Mouse (Mus musculus): ENCODE data around the gene Mre11a. TPM values are rescaled to one million over a fixed set of nuclear protein-coding genes. Genes with fewer than 3 reads are reported as not detected.
A peak's percentile ranks its signal among the peaks of the same experiment; 100 is the strongest.

Mre11a gene
- polyA plus RNA-seq, 1 experiment from 2014 or later = 12.8 TPM

GRCm38 (mm10) chr9:14827875-14828274 lies 43.4 kb downstream of the Mre11a start:
- WGBS = 52% methylated on average over 2 of the region's 2 CpGs
- Histone ChIP-seq H3K36me3 (peaks cover 29% of the 10 kb centered on the region), H3K4me3 (no peak overlapping the region), H3K27ac (no peak overlapping the region), H3K9ac (no peak overlapping the region), H3K4me1 (replicated peaks) (no peaks in the 10 kb centered on the region), H3K27me3 (no peaks in the 10 kb centered on the region), H3K9me3 (replicated peaks) (no peaks in the 10 kb centered on the region), H3K4me2 (no peak overlapping the region)
- no peak for ATAC-seq (replicated peaks; ENCODE audit: insufficient number of reproducible peaks, insufficient read depth, low FRiP score, low read depth)

GRCm38 (mm10) chr9:14832046-14832445 lies 47.6 kb downstream of the Mre11a start:
- no peak overlapping the region for H3K4me3 ChIP-seq
- H3K4me2 ChIP-seq = no peak overlapping the region
- WGBS = 77% methylated on average over 5 of the region's 5 CpGs
- no peaks in the 10 kb centered on the region for H3K9me3 ChIP-seq (replicated peaks)
- no peak overlapping the region for H3K9ac ChIP-seq
- H3K36me3 ChIP-seq = peaks cover 29% of the 10 kb centered on the region
- H3K27me3 ChIP-seq = no peaks in the 10 kb centered on the region
- no peak for ATAC-seq (replicated peaks; ENCODE audit: insufficient number of reproducible peaks, insufficient read depth, low FRiP score, low read depth)
- no peak overlapping the region for H3K27ac ChIP-seq
- H3K4me1 ChIP-seq (replicated peaks) = no peaks in the 10 kb centered on the region

GRCm38 (mm10) chr9:14835335-14836075 lies 51.1 kb downstream of the Mre11a start:
- Histone ChIP-seq H3K9me3 (replicated peaks) (no peaks in the 10 kb centered on the region), H3K4me2 (no peak overlapping the region), H3K27ac (no peak overlapping the region), H3K27me3 (no peaks in the 10 kb centered on the region), H3K36me3 (peaks cover 26% of the 10 kb centered on the region), H3K4me1 (replicated peaks) (peaks cover 7% of the 10 kb centered on the region), H3K9ac (no peak overlapping the region), H3K4me3 (no peak overlapping the region)
- WGBS = 84% methylated on average over 6 of the region's 6 CpGs
- no peak for ATAC-seq (replicated peaks; ENCODE audit: insufficient number of reproducible peaks, insufficient read depth, low FRiP score, low read depth)

- no peak overlapping the region for H3K27ac ChIP-seq
- WGBS = 20% methylated on average over 7 of the region's 7 CpGs
- H3K4me2 ChIP-seq = peak overlapping the region; percentile 24; the same call in 1 of the 2 replicates
- peak; percentile 81 for ATAC-seq (replicated peaks; ENCODE audit: insufficient number of reproducible peaks, insufficient read depth, low FRiP score, low read depth)
- H3K9me3 ChIP-seq (replicated peaks) = no peaks in the 10 kb centered on the region
- peaks cover 7% of the 10 kb centered on the region for H3K4me1 ChIP-seq (replicated peaks)
- H3K36me3 ChIP-seq = 0 out of 2 replicates have a peak, but pooled peaks cover 2% of the 10 kb centered on the region
- H3K27me3 ChIP-seq = no peaks in the 10 kb centered on the region
- no peak overlapping the region for H3K9ac ChIP-seq
- no peak overlapping the region for H3K4me3 ChIP-seq
Observed at GRCm38 (mm10) chr9:14839527-14839926, 55.1 kb downstream of the Mre11a start.

- 85% methylated on average over 5 of the region's 5 CpGs for WGBS
- Histone ChIP-seq H3K36me3 (0 out of 2 replicates have a peak, but pooled peaks cover 2% of the 10 kb centered on the region), H3K27ac (no peak overlapping the region)
Observed at GRCm38 (mm10) chr9:14839970-14840369, 55.5 kb downstream of the Mre11a start.

GRCm38 (mm10) chr9:14841878-14842761 lies 57.7 kb downstream of the Mre11a start:
- Histone ChIP-seq H3K27ac (peak overlapping the region; percentile 45), H3K27me3 (no peaks in the 10 kb centered on the region), H3K9ac (no peak overlapping the region), H3K4me1 (replicated peaks) (peaks cover 7% of the 10 kb centered on the region), H3K9me3 (replicated peaks) (no peaks in the 10 kb centered on the region), H3K36me3 (no peaks in the 10 kb centered on the region), H3K4me3 (no peak overlapping the region), H3K4me2 (no peak overlapping the region)
- WGBS = 72% methylated on average over 10 of the region's 10 CpGs
- peak; percentile 60 for ATAC-seq (replicated peaks; ENCODE audit: insufficient number of reproducible peaks, insufficient read depth, low FRiP score, low read depth)

More at GRCm38 (mm10) chr9:14839970-14840369, 55.5 kb downstream of the Mre11a start:
- no peak for ATAC-seq (replicated peaks; ENCODE audit: insufficient number of reproducible peaks, insufficient read depth, low FRiP score, low read depth)
- Histone ChIP-seq H3K27me3 (no peaks in the 10 kb centered on the region), H3K9me3 (replicated peaks) (no peaks in the 10 kb centered on the region), H3K4me3 (no peak overlapping the region), H3K4me2 (no peak overlapping the region), H3K9ac (no peak overlapping the region), H3K4me1 (replicated peaks) (peaks cover 7% of the 10 kb centered on the region)

- H3K9ac ChIP-seq = no peak overlapping the region
- no peak overlapping the region for H3K4me2 ChIP-seq
- 86% methylated on average over 6 of the region's 6 CpGs for WGBS
- no peaks in the 10 kb centered on the region for H3K36me3 ChIP-seq
- H3K9me3 ChIP-seq (replicated peaks) = no peaks in the 10 kb centered on the region
- no peak for ATAC-seq (replicated peaks; ENCODE audit: insufficient number of reproducible peaks, insufficient read depth, low FRiP score, low read depth)
- H3K27me3 ChIP-seq = no peaks in the 10 kb centered on the region
- H3K4me1 ChIP-seq (replicated peaks) = peaks cover 7% of the 10 kb centered on the region
- H3K4me3 ChIP-seq = no peak overlapping the region
- no peak overlapping the region for H3K27ac ChIP-seq
Observed at GRCm38 (mm10) chr9:14843311-14843857, 58.9 kb downstream of the Mre11a start.

- no peaks in the 10 kb centered on the region for H3K9me3 ChIP-seq (replicated peaks)
- ATAC-seq (replicated peaks; ENCODE audit: insufficient number of reproducible peaks, insufficient read depth, low FRiP score, low read depth) = no peak
- 91% methylated on average over 3 of the region's 3 CpGs for WGBS
- no peaks in the 10 kb centered on the region for H3K36me3 ChIP-seq
- peaks cover 7% of the 10 kb centered on the region for H3K4me1 ChIP-seq (replicated peaks)
- no peaks in the 10 kb centered on the region for H3K27me3 ChIP-seq
- H3K4me3 ChIP-seq = no peak overlapping the region
- H3K27ac ChIP-seq = no peak overlapping the region
- H3K9ac ChIP-seq = no peak overlapping the region
- no peak overlapping the region for H3K4me2 ChIP-seq
Observed at GRCm38 (mm10) chr9:14843901-14844300, 59.4 kb downstream of the Mre11a start.

GRCm38 (mm10) chr9:14846428-14846827 lies 62.0 kb downstream of the Mre11a start:
- H3K4me2 ChIP-seq = no peak overlapping the region
- no peak overlapping the region for H3K9ac ChIP-seq
- 48% methylated on average over 5 of the region's 5 CpGs for WGBS
- ATAC-seq (replicated peaks; ENCODE audit: insufficient number of reproducible peaks, insufficient read depth, low FRiP score, low read depth) = no peak
- H3K4me1 ChIP-seq (replicated peaks) = no peaks in the 10 kb centered on the region
- no peaks in the 10 kb centered on the region for H3K9me3 ChIP-seq (replicated peaks)
- no peaks in the 10 kb centered on the region for H3K27me3 ChIP-seq
- H3K27ac ChIP-seq = no peak overlapping the region
- no peaks in the 10 kb centered on the region for H3K36me3 ChIP-seq
- no peak overlapping the region for H3K4me3 ChIP-seq

GRCm38 (mm10) chr9:14848267-14848935 lies 63.9 kb downstream of the Mre11a start:
- no peaks in the 10 kb centered on the region for H3K4me1 ChIP-seq (replicated peaks)
- no peak overlapping the region for H3K9ac ChIP-seq
- WGBS = 63% methylated on average over 1 of the region's 1 CpGs
- H3K4me3 ChIP-seq = no peak overlapping the region
- H3K4me2 ChIP-seq = no peak overlapping the region
- 0 out of 2 replicates have a peak, but pooled peaks cover 6% of the 10 kb centered on the region for H3K9me3 ChIP-seq (replicated peaks)
- no peaks in the 10 kb centered on the region for H3K27me3 ChIP-seq
- no peak overlapping the region for H3K27ac ChIP-seq
- no peak for ATAC-seq (replicated peaks; ENCODE audit: insufficient number of reproducible peaks, insufficient read depth, low FRiP score, low read depth)
- no peaks in the 10 kb centered on the region for H3K36me3 ChIP-seq

- Histone ChIP-seq H3K4me3 (no peak overlapping the region), H3K4me1 (replicated peaks) (peaks cover under 1% of the 10 kb centered on the region; the same call in 1 of the 2 replicates), H3K4me2 (no peak overlapping the region), H3K36me3 (no peaks in the 10 kb centered on the region), H3K27ac (no peak overlapping the region), H3K9ac (no peak overlapping the region), H3K27me3 (peaks cover 36% of the 10 kb centered on the region), H3K9me3 (replicated peaks) (0 out of 2 replicates have a peak, but pooled peaks cover 6% of the 10 kb centered on the region)
- ATAC-seq (replicated peaks; ENCODE audit: insufficient number of reproducible peaks, insufficient read depth, low FRiP score, low read depth) = no peak
- 69% methylated on average over 4 of the region's 4 CpGs for WGBS
Observed at GRCm38 (mm10) chr9:14854585-14854984, 70.1 kb downstream of the Mre11a start.

Data from heart, embryonic 15.5 days (tissue).